Mouse (Mus musculus) midbrain, embryonic 14.5 days (tissue): Measurements from ENCODE around the gene Prss47. TPM values are rescaled to one million over a fixed set of nuclear protein-coding genes. Genes with fewer than 3 reads are reported as not detected.

Source experiments
- ATAC-seq: fragments of 200-750 bp; cut with Nextera tagmentation; 2 replicates; pipeline ENCODE4 v1.8.0; 2017; ENCODE audit warnings: moderate number of reproducible peaks, moderate library complexity; ENCODE audit not compliant: low FRiP score, low TSS enrichment
- DNase-seq: peaks from one replicate; pipeline ENCODE4 v3.0.0-alpha.2; 2015
- H3K27ac ChIP-seq: fragments of 300-500 bp; sonication (generic); replicated peaks from 2 replicates; pipeline ENCODE4 v1.5.1; 2014; ENCODE audit warnings: mild to moderate bottlenecking, low read depth, low read length, moderate library complexity
- H3K27me3 ChIP-seq: fragments of 300-500 bp; sonication (generic); 2 replicates; pipeline ENCODE4 v1.6.1; 2014; ENCODE audit warnings: low read length, control low read depth, mixed read lengths; ENCODE audit not compliant: control insufficient read depth, insufficient read depth
- H3K36me3 ChIP-seq: fragments of 300-500 bp; sonication (generic); 2 replicates; pipeline ENCODE4 v1.6.1; 2014; ENCODE audit warnings: low read length, control low read depth; ENCODE audit not compliant: control insufficient read depth, insufficient read depth
- H3K4me1 ChIP-seq: fragments of 300-500 bp; sonication (generic); 2 replicates; pipeline ENCODE4 v1.6.1; 2014; ENCODE audit warnings: mild to moderate bottlenecking, antibody characterized with exemption, low read length, control low read depth; ENCODE audit not compliant: control insufficient read depth, insufficient read depth
- H3K4me2 ChIP-seq: fragments of 300-500 bp; sonication (generic); 2 replicates; pipeline ENCODE4 v1.6.1; 2014; ENCODE audit warnings: mild to moderate bottlenecking, low read length, moderate library complexity
- H3K4me3 ChIP-seq: fragments of 300-500 bp; sonication (generic); replicated peaks from 2 replicates; pipeline ENCODE4 v1.5.1; 2014; ENCODE audit warnings: low read depth, low read length
- H3K9ac ChIP-seq: fragments of 300-500 bp; sonication (generic); replicated peaks from 2 replicates; pipeline ENCODE4 v1.6.1; 2014; ENCODE audit warnings: mild to moderate bottlenecking, low read length, moderate library complexity
- H3K9me3 ChIP-seq: fragments of 300-500 bp; sonication (generic); 2 replicates; pipeline ENCODE4 v1.6.1; 2016; ENCODE audit warnings: low read length, control low read depth, mixed read lengths; ENCODE audit not compliant: control insufficient read depth
- WGBS: fragments of 180-500 bp; shearing (Covaris S2); extraction: QIAGEN DNeasy Blood & Tissue Kit; methylation state at CpG from one replicate; pipeline ENCODE4 v1.1.7; 2014; 5-methylcytosine and 5-hydroxymethylcytosine counted together
- polyA plus RNA-seq: library from polyadenylated mRNA; unstranded; fragments of >200 nt; fragmentation: Nextera tagmentation; extraction: Ambion mirVana; gene quantifications from 2 replicates; pipeline ENCODE4 v1.2.1, GENCODE M21; 2014

The Prss47 gene
- polyA plus RNA-seq = not detected in 2 replicates

- H3K27ac ChIP-seq = no peak within 1 kb of the TSS
- no peak within 1 kb of the TSS for H3K4me3 ChIP-seq
- ATAC-seq (no peak), DNase-seq (no peak)
- no peaks in the 10 kb centered on the region for H3K27me3 ChIP-seq
- H3K9me3 ChIP-seq = no peaks in the 10 kb centered on the region
- H3K9ac ChIP-seq = no peak within 1 kb of the TSS
- H3K36me3 ChIP-seq = no peaks in the 10 kb centered on the region
- no peaks in the 10 kb centered on the region for H3K4me1 ChIP-seq
- H3K4me2 ChIP-seq = no peak within 1 kb of the TSS
- 89% methylated on average over 9 of the region's 9 CpGs for WGBS
These were observed at the start of gene Prss47 for GRCm38 (mm10) chr13:65052660-65053059. Gene Prss47, minus strand, starts transcription at chr13:65052760.

GRCm38 (mm10) chr13:65101232-65101631, 48.7 kb upstream of the Prss47 start:
- Histone ChIP-seq H3K9ac (no peak overlapping the region), H3K4me3 (no peak overlapping the region), H3K27ac (no peak overlapping the region), H3K27me3 (no peaks in the 10 kb centered on the region), H3K4me1 (no peaks in the 10 kb centered on the region), H3K4me2 (no peak overlapping the region), H3K36me3 (no peaks in the 10 kb centered on the region), H3K9me3 (peaks cover 34% of the 10 kb centered on the region)
- DNase-seq (no peak), ATAC-seq (no peak)
- WGBS = 93% methylated on average over 3 of the region's 3 CpGs

- Histone ChIP-seq H3K4me3 (no peak overlapping the region), H3K36me3 (no peaks in the 10 kb centered on the region), H3K27me3 (no peaks in the 10 kb centered on the region), H3K4me2 (no peak overlapping the region), H3K27ac (no peak overlapping the region), H3K4me1 (no peaks in the 10 kb centered on the region), H3K9ac (no peak overlapping the region), H3K9me3 (peaks cover 30% of the 10 kb centered on the region)
- no peak for ATAC-seq
- 94% methylated on average over 9 of the region's 9 CpGs for WGBS
- no peak for DNase-seq
These were observed 48.1 kb upstream of the Prss47 start for GRCm38 (mm10) chr13:65100678-65101077.

GRCm38 (mm10) chr13:65097018-65097417, 44.5 kb upstream of the Prss47 start:
- Histone ChIP-seq H3K4me1 (no peaks in the 10 kb centered on the region), H3K9me3 (peaks cover 18% of the 10 kb centered on the region), H3K4me3 (no peak overlapping the region), H3K9ac (no peak overlapping the region), H3K4me2 (no peak overlapping the region), H3K27ac (no peak overlapping the region), H3K27me3 (no peaks in the 10 kb centered on the region), H3K36me3 (peaks cover 11% of the 10 kb centered on the region)
- DNase-seq = no peak
- no peak for ATAC-seq

GRCm38 (mm10) chr13:65095923-65096322, 43.4 kb upstream of the Prss47 start:
- WGBS = 98% methylated on average over 4 of the region's 4 CpGs

GRCm38 (mm10) chr13:65069969-65070368, 17.4 kb upstream of the Prss47 start:
- no peak for DNase-seq

More at GRCm38 (mm10) chr13:65095923-65096322, 43.4 kb upstream of the Prss47 start:
- H3K9me3 ChIP-seq = peaks cover 16% of the 10 kb centered on the region
- H3K36me3 ChIP-seq = peaks cover 11% of the 10 kb centered on the region
- ATAC-seq = no peak
- no peak overlapping the region for H3K9ac ChIP-seq
- H3K4me3 ChIP-seq = no peak overlapping the region
- no peak for DNase-seq
- no peaks in the 10 kb centered on the region for H3K4me1 ChIP-seq
- H3K4me2 ChIP-seq = no peak overlapping the region
- H3K27ac ChIP-seq = no peak overlapping the region
- no peaks in the 10 kb centered on the region for H3K27me3 ChIP-seq

GRCm38 (mm10) chr13:65035057-65035456, 17.5 kb downstream of the Prss47 start:
- peak; percentile 0 for DNase-seq
- no peak overlapping the region for H3K4me2 ChIP-seq
- ATAC-seq = no peak
- H3K9ac ChIP-seq = no peak overlapping the region
- no peaks in the 10 kb centered on the region for H3K27me3 ChIP-seq
- H3K36me3 ChIP-seq = no peaks in the 10 kb centered on the region
- no peaks in the 10 kb centered on the region for H3K9me3 ChIP-seq
- H3K4me1 ChIP-seq = no peaks in the 10 kb centered on the region
- WGBS = 61% methylated on average over 4 of the region's 4 CpGs
- no peak overlapping the region for H3K4me3 ChIP-seq
- H3K27ac ChIP-seq = no peak overlapping the region

More at GRCm38 (mm10) chr13:65069969-65070368, 17.4 kb upstream of the Prss47 start:
- H3K4me1 ChIP-seq = no peaks in the 10 kb centered on the region
- no peak overlapping the region for H3K4me3 ChIP-seq
- no peak overlapping the region for H3K4me2 ChIP-seq
- H3K9ac ChIP-seq = no peak overlapping the region
- H3K9me3 ChIP-seq = no peaks in the 10 kb centered on the region
- WGBS = 93% methylated on average over 2 of the region's 2 CpGs
- ATAC-seq = no peak
- no peaks in the 10 kb centered on the region for H3K27me3 ChIP-seq
- no peak overlapping the region for H3K27ac ChIP-seq
- peaks cover 15% of the 10 kb centered on the region for H3K36me3 ChIP-seq

GRCm38 (mm10) chr13:65032758-65033157, 19.8 kb downstream of the Prss47 start, which contains the start of gene Spata31d1c:
Gene Spata31d1c, plus strand, starts transcription at chr13:65033058.
- no peak within 1 kb of the TSS for H3K4me2 ChIP-seq
- ATAC-seq (no peak), DNase-seq (no peak)
- no peak within 1 kb of the TSS for H3K27ac ChIP-seq
- no peaks in the 10 kb centered on the region for H3K27me3 ChIP-seq
- no peak within 1 kb of the TSS for H3K9ac ChIP-seq
- H3K9me3 ChIP-seq = no peaks in the 10 kb centered on the region
- no peak within 1 kb of the TSS for H3K4me3 ChIP-seq
- H3K4me1 ChIP-seq = no peaks in the 10 kb centered on the region
- no peaks in the 10 kb centered on the region for H3K36me3 ChIP-seq

- Histone ChIP-seq H3K27ac (no peak overlapping the region), H3K9ac (no peak overlapping the region), H3K36me3 (no peaks in the 10 kb centered on the region), H3K4me1 (no peaks in the 10 kb centered on the region), H3K27me3 (no peaks in the 10 kb centered on the region), H3K4me3 (no peak overlapping the region), H3K4me2 (no peak overlapping the region), H3K9me3 (no peaks in the 10 kb centered on the region)
- no peak for DNase-seq
- WGBS = 69% methylated on average over 4 of the region's 4 CpGs
- no peak for ATAC-seq
These were observed 41.4 kb downstream of the Prss47 start for GRCm38 (mm10) chr13:65011052-65011738.
